Mouse (Mus musculus): ENCODE results near the gene Pde4b.

- TF ChIP-seq POLR2A (IDR thresholded peaks at IDR 0.05; ENCODE audit: extremely low read depth, insufficient read depth, low read length) (no peak), CTCF (IDR thresholded peaks at IDR 0.05; ENCODE audit: low read depth, low read length) (no peak)
These were observed 530.4 kb downstream of the Pde4b start for GRCm38 (mm10) chr4:102617774-102618173.
